Mouse (Mus musculus) left cerebral cortex, postnatal 25 days (tissue): ENCODE measurements at regions not wholly inside any gene's neighbourhood (a gene's known extent, or its start where the extent isn't known, plus 50 kb on each side); places are given as distances from the start of the nearest gene placed in this dataset.

Experiments used
- DNase-seq, 2 experiments: peaks; one replicate each; pipeline ENCODE4 v3.0.0; 2022; ENCODE audit warnings: low spot score in 2 of 2, mixed read lengths in 1 of 2
- intact Hi-C: fragments of 180-260 bp; cut with DNase I; formaldehyde crosslinking; loops from one replicate; pipeline ENCODE4 v1.15.1; 2025

DNA sequence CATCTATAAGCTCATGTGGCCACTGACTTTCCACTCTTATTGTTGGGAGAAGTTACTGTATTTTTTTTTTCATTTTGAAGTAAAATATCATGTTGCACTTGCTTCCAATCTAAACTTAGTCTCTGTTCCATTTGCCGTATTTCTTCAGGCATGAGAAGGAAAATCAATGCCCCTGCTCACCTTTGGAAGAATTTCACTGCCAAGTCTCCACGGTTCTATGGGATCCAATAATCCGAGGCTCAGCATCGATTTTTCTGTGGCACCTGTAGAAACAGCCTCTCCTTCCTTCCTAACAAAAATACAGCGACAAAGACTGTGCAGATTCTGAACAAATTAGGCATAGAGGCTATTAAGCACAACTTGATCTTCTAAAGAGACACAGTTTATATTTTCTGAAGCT, 586.7 kb downstream of the Nedd1 start:
- no peak for DNase-seq
- intact Hi-C loops: no loop called here

- DNase-seq: no peak
- intact Hi-C loops: no loop called here
Measured at GRCm38 (mm10) chr10:92112790-92113189, 609.4 kb downstream of the Nedd1 start.

GRCm38 (mm10) chr10:92106331-92106730, 615.9 kb downstream of the Nedd1 start:
- intact Hi-C loops: no loop called here
- no peak for DNase-seq

- no peak for DNase-seq
- intact Hi-C loops: no loop called here
Measured at GRCm38 (mm10) chr10:92103887-92104286, 618.3 kb downstream of the Nedd1 start.

- intact Hi-C loops: no loop called here
- DNase-seq: no peak
Measured at GRCm38 (mm10) chr10:92102755-92103154, 619.5 kb downstream of the Nedd1 start.

DNA sequence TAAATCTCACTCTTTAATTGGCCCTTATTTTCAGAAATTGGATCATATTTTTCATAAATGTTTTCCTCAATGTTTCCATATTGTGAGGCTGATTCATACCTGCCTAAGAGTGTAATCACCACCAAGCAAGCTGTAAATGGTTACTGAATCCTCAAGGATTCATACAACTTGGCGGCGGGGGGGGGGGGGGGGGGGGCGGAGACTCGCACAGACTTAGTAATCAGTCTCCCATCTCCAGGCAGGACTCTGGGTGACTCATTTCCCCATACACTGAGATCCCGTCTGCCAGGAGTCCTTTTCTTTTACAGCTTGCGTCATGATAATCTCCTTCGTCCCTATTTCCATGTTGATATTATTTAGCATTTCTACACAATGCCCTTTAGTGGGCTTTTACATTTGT, 624.7 kb downstream of the Nedd1 start:
- intact Hi-C loops: no loop called here

DNA sequence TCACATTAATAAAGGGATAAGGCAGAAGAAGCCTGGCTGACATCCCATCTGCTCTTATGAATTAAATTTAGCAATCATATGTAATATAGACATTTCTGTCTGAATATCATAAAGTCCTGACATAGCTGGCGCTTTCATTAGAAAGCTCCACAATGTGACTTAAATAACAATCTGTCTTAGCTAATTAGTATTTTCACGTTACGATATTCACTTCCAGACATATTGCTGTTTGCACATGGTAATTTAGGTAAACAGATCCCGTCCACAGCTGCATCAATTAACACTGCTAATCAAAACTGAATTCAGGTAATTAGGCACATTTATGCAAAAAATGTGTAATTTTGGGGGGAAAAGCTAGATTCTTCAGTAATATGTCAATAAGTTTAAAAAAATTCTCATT, 625.1 kb downstream of the Nedd1 start:
- no peak for DNase-seq
- intact Hi-C loops: no loop called here

More for the DNA sequence above, 624.7 kb downstream of the Nedd1 start:
- DNase-seq: no peak

DNA sequence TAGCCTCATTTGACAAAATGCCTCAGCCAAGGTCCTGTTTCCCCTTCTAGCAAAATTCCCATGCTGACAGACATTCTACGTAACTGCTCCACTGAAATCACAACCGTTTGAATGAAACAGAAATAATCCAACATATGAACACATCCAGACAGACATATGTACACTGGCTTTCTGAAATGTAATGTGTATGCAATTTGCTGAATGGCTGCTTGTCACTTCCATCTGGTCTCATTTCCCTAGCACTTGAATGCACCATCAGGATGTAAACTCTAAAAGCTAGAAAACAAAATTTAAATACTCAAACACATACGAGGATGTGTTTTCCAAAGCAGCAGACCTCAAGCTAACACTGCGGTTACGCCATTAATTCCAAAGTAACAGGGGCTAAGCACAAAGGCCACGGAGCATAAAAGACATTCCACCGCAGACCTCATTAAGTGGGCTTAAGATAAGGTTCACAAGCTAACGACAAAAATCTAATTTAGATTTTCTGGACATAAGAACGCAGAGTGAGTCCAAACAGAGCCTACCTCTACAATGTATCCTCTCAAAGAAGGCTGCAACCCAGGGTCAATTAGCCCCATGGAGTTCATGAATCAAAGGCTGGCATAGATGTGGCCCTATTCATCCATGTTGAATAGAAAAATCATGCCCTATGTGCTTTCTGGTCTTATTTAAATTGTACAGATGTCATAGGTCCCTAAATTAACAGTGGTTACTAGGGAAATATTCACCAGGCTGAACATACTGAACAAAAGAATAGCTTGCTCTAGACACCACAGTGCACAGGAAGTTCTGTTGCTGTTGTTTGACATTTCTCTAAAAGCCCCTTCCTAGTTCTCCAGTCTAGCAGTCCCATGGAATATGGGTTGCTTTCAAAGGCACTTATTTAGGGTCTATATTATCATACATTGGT, 630.5 kb downstream of the Nedd1 start:
- intact Hi-C loops: no loop called here
- no peak for DNase-seq

- intact Hi-C loops: no loop called here
- no peak for DNase-seq
Measured at GRCm38 (mm10) chr10:92082111-92082510, 640.1 kb downstream of the Nedd1 start.

DNA sequence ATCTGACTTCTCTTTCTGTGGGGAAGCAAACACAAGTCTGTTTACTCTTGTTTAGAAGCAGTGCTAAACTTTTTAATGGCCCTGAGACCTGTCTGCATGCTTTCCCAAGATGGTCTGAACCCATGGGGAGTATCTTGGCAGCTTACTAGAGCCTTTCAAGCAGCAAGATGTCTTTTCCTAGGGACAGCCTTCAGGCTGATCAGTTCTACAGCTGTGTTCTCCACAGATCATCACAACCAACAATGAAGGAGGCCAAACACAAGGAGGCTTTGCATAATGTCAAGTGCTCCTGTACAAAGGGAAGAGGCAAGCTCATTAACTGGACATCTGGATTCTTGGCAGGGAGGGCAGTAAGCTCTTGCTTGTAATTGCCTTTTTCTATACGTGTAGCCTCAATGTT, 641.0 kb downstream of the Nedd1 start:
- DNase-seq: no peak
- intact Hi-C loops: no loop called here

DNA sequence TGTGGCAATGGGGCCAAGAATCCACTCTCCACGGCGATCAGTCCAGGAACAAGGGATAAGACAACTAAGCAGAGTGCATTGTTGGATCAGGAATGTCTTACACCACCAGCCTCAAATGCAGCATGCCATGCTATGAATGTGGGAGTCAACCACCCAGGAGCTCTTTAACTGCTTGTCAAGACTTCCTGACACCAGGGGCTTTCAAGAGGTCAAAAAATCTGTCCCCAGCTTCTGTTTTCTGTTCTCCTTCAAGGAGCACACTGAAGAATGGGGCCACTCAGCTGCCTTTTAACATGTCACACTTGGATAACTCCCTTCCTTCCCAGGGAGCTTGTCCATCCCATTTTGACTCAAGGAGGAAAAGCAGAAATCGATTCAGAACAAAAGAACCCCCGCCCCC, 642.8 kb downstream of the Nedd1 start:
- intact Hi-C loops: no loop called here
- DNase-seq: no peak

GRCm38 (mm10) chr10:92077291-92077690, 644.9 kb downstream of the Nedd1 start:
- intact Hi-C loops: no loop called here
- no peak for DNase-seq

DNA sequence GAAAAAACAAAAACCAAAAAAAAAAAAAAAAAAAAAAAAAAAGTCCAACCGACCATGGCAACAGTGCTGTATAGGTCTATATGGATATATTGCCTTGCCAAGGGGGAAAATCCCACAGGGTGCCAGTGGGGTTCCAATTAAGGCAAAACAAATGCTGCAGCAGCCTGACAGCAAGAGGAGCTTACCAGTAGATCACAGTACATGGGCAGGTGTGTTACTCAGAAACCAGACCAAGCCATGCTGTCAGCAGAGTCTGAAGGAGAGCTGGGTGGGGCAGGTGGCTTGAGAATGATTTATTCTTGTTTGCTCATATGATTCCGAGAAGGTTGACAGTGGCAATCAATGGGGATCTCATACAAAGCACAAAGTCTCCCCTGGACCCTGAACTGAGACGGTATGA, 645.5 kb downstream of the Nedd1 start:
- intact Hi-C loops: no loop called here
- no peak for DNase-seq

DNA sequence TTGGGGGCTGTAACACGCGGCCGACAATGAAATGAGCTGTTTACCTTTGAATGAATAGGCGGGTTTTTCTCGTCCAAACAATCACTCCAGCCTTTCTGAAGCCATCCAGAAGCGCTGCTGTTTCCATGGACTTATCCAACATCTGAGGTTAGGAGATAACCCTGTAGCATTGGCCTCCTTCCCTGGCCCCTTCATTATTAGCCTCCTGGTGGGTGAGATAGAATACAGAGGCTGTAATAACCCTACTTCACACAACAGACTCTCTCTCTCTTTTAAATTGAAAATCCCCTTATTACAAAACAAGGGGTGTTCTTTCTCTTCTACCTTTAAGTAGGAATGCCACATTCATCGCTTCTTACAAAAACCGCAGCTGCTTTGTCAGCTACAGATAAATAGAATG, 646.8 kb downstream of the Nedd1 start:
- no peak for DNase-seq
- intact Hi-C loops: no loop called here

DNA sequence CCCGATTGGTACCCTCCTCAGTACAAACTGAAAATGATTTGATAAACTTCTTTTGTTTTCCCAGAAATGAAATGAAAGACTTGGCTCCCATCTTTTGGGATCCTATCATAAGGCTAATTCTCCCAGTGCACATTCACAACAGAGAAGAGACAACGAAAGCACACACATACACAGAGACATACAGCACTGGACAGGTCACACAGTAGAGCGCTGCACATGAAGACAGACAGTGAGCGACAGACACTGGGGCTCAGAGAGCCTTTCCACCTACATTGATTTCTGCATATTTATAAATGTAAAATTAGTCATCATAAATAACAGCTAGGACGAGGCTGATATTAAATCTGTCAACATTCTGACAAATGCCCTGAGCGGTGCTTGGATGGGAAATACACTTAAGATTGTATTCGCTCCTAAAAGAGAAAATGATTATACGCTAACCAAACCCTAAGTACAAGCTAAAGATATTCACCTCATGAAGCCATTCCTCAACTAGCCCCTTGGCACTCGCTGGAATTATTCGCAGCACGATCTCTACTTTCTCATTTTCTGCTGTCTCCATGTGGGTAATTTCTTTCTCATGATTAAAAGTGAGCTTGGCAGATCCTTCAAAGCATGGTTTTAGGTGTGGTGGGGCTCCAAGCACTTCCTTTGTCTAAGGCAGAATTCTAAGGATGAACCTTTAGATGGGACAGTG, 647.4 kb downstream of the Nedd1 start:
- intact Hi-C loops: no loop called here
- no peak for DNase-seq

DNA sequence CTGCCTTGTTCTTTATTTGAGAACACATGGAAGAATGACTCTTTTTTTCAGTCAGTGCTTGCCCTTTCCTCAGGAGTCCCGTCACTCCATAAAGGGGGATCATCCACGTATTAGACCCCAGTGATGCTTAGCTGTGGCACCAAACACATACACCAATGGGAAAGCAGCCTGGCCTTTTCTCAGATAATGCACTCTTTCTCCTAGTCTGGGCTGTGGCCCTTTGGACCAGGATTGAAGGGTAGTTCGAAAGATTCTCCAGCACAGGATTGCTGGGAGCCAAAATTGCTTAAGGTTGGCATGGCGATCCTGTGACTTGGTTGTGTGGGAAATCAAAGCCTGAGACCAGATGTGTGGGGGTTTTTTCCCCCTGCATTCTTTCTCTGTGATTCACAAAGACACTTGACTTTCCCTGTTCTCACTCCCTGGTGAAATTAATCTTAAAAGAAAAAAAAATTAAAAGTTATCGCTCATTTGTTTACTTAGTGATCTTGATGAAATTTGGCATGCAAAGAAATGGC, 648.3 kb downstream of the Nedd1 start:
- intact Hi-C loops: no loop called here

GRCm38 (mm10) chr10:92044783-92045182, 677.4 kb downstream of the Nedd1 start:
- intact Hi-C loops: no loop called here
- no peak for DNase-seq

More for the DNA sequence above, 648.3 kb downstream of the Nedd1 start:
- no peak for DNase-seq

DNA sequence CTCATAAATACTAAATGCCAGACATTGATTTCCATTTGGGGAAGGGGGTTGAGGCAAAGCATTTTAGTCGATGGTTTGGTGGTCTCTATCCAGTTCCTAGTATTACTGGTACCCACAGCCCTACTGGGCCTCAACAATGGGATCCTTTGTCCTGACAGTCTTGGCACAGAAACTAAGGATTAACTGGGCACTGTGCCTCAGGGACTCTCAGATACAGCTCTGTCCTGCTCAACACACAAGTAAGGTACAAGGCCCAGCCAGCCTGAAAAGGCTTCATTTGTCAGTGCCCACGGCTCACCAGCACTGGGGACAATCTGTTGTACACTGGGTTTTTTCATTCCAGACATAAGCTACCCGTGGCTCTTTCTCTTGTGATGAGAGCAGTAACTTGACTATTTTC, 686.0 kb downstream of the Nedd1 start:
- DNase-seq: peak; percentile 18 to 42
- intact Hi-C loops: no loop called here

DNA sequence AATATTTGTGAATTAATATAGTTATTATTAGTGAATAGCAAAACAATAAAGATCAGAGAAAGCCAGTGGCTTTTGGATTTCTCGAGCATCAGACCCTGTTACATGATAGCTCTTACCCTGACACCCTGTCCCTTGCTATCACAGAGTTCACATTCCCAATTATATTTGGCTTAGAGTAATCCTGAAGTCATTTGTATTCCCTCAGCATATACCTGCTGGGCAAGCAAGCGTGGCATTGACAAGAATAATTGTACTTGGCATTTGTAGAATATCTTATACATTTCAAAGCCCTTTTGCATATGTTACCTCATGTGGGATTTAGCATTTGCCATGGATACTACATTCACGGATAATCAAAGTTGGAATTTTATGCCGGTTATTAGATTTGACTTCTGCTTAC, 692.0 kb downstream of the Nedd1 start:
- intact Hi-C loops: no loop called here
- DNase-seq: no peak

GRCm38 (mm10) chr10:92024203-92024602, 698.0 kb downstream of the Nedd1 start:
- no peak for DNase-seq
- intact Hi-C loops: no loop called here

GRCm38 (mm10) chr10:92021036-92021435, 701.2 kb downstream of the Nedd1 start:
- intact Hi-C loops: no loop called here

More at GRCm38 (mm10) chr10:92021036-92021435, 701.2 kb downstream of the Nedd1 start:
- DNase-seq: no peak
